Mouse (Mus musculus) hindbrain, embryonic 11.5 days (tissue): ENCODE data around the gene Ndufa12. TPM values are rescaled to one million over a fixed set of nuclear protein-coding genes. Genes with fewer than 3 reads are reported as not detected.

Experiments
- ATAC-seq: fragments of 200-750 bp; cut with Nextera tagmentation; 2 replicates; pipeline ENCODE4 v1.8.0; 2017; ENCODE audit warnings: mild to moderate bottlenecking, moderate TSS enrichment, moderate library complexity; ENCODE audit not compliant: low FRiP score
- DNase-seq: peaks from one replicate; pipeline ENCODE4 v3.0.0-alpha.2; 2015; ENCODE audit warnings: low spot score
- H3K27ac ChIP-seq: fragments of 300-500 bp; sonication (generic); 2 replicates; pipeline ENCODE4 v1.5.1; 2014; ENCODE audit warnings: mild to moderate bottlenecking, low read depth, low read length
- H3K27me3 ChIP-seq: fragments of 300-500 bp; sonication (generic); 2 replicates; pipeline ENCODE4 v1.6.1; 2014; ENCODE audit warnings: mild to moderate bottlenecking, low read length, moderate library complexity, mixed read lengths; ENCODE audit not compliant: control insufficient read depth, insufficient read depth
- H3K36me3 ChIP-seq: fragments of 300-500 bp; sonication (generic); 2 replicates; pipeline ENCODE4 v1.6.1; 2014; ENCODE audit warnings: mild to moderate bottlenecking, low read length, moderate library complexity, mixed read lengths; ENCODE audit not compliant: control insufficient read depth, insufficient read depth
- H3K4me1 ChIP-seq: fragments of 300-500 bp; sonication (generic); replicated peaks from 2 replicates; pipeline ENCODE4 v1.6.1; 2014; ENCODE audit warnings: low read length, mixed read lengths; ENCODE audit not compliant: control insufficient read depth, insufficient read depth
- H3K4me2 ChIP-seq: fragments of 300-500 bp; sonication (generic); replicated peaks from 2 replicates; pipeline ENCODE4 v1.6.1; 2014; ENCODE audit warnings: mild to moderate bottlenecking, low read depth, low read length
- H3K4me3 ChIP-seq: fragments of 300-500 bp; sonication (generic); 2 replicates; pipeline ENCODE4 v1.5.1; 2014; ENCODE audit warnings: low read depth, low read length
- H3K9ac ChIP-seq: fragments of 300-500 bp; sonication (generic); 2 replicates; pipeline ENCODE4 v1.6.1; 2014; ENCODE audit warnings: low read depth, low read length
- H3K9me3 ChIP-seq: fragments of 300-500 bp; sonication (generic); 2 replicates; pipeline ENCODE4 v1.6.1; 2016; ENCODE audit warnings: low read length; ENCODE audit not compliant: control insufficient read depth
- WGBS: fragments of 180-500 bp; shearing (Covaris S2); extraction: QIAGEN DNeasy Blood & Tissue Kit; methylation state at CpG from one replicate; pipeline ENCODE4 v1.1.7; 2014; 5-methylcytosine and 5-hydroxymethylcytosine counted together
- polyA plus RNA-seq: library from polyadenylated mRNA; unstranded; fragments of >200 nt; fragmentation: Nextera tagmentation; extraction: Ambion mirVana; gene quantifications from 2 replicates; pipeline ENCODE4 v1.2.1, GENCODE M21; 2014

Gene Ndufa12
- polyA plus RNA-seq, 1 experiment from 2014 or later = 451 TPM

DNA sequence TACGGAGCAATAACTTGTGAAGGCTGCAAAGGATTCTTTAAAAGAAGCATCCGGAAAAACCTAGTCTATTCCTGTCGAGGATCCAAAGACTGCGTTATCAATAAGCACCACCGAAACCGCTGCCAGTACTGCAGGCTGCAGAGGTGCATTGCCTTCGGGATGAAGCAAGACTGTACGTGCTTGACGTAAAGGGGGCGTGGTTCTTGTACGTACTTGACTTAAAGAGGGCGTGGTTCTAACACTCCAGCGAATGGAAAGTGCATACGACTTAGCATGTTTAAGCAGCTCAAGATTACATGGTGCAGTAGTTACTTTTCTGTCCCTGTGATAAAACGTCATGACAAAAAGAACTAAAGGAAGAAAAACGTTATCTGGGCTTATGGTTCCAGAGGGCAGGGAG is 33.1 kb upstream of the Ndufa12 start:
- WGBS = 90% methylated on average over 16 of the region's 16 CpGs
- no peak for DNase-seq
- H3K4me2 ChIP-seq = no peak overlapping the region

DNA sequence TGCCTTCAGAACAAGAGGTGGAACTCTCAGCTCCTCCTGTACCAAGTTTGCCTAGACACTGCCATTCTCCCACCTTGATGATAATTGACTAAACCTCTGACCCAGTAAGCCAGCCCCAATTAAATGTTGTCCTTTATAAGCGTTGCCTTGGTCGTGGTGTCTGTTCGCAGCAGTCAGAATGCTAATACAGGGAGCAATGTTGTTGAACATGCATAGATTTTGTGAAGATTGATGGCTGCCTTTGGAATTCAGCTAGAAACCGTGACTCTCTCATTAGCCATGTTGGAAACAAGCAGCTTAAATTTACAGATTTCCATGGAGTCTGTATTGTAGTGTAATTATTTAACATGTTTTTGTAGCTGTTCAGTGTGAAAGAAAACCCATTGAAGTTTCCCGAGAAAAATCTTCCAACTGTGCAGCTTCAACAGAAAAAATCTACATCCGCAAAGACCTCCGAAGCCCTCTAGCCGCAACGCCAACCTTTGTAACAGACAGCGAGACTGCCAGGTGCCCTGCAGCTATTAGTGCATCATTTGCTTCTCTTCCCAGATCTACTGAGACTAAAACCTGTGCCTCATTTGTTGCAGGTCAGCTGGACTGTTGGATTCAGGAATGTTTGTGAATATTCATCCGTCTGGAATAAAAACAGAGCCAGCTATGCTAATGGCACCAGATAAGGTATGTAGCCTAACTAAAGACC is 31.3 kb upstream of the Ndufa12 start:
- 72% methylated on average over 11 of the region's 11 CpGs for WGBS
- Histone ChIP-seq H3K4me1 (no peaks in the 10 kb centered on the region), H3K36me3 (peaks cover 10% of the 10 kb centered on the region; the same call in 1 of the 2 replicates), H3K4me2 (no peak overlapping the region), H3K27ac (no peak overlapping the region), H3K27me3 (no peaks in the 10 kb centered on the region), H3K9ac (no peak overlapping the region), H3K4me3 (no peak overlapping the region), H3K9me3 (no peaks in the 10 kb centered on the region)
- DNase-seq = no peak
- peak; percentile 40 for ATAC-seq

More for the DNA sequence above, 33.1 kb upstream of the Ndufa12 start:
- peaks cover 10% of the 10 kb centered on the region; the same call in 1 of the 2 replicates for H3K36me3 ChIP-seq
- H3K4me3 ChIP-seq = no peak overlapping the region
- no peaks in the 10 kb centered on the region for H3K27me3 ChIP-seq
- no peak overlapping the region for H3K9ac ChIP-seq
- H3K27ac ChIP-seq = no peak overlapping the region
- no peaks in the 10 kb centered on the region for H3K9me3 ChIP-seq
- H3K4me1 ChIP-seq = no peaks in the 10 kb centered on the region
- ATAC-seq = no peak

DNA sequence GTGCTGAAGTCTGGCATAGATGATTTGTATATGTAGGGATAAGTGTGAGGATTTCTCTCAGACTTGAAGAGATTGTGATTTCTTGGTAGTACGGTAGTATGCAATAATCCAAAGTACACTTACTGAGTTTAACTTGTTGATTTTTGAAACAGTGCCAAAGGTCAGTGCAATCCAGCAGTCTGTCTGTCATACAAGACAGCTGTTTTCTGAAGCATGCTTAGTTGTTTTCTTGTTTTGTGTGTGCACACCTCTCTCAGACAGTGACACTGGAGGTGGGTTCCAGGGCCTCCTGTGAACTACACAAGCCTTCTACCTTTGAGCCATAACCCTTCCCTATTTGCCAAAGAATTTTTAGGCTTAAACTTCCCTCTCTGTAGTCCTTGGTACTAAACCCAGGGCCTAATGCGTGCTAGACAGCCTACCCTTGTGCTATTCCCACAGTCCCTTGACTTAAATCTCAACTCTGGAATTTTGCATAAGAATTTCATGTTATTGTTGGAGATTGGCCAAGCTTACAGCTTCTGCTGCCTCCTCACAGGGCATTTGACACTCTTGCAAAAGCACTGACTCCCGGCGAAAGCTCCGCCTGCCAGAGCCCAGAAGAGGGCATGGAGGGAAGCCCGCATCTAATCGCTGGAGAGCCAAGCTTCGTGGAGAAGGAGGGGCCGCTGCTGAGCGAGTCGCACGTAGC is 26.9 kb upstream of the Ndufa12 start:
- 42% methylated on average over 12 of the region's 12 CpGs for WGBS
- H3K4me2 ChIP-seq = no peak overlapping the region
- peaks cover 10% of the 10 kb centered on the region; the same call in 1 of the 2 replicates for H3K36me3 ChIP-seq
- DNase-seq = peak; percentile 32
- H3K9ac ChIP-seq = no peak overlapping the region
- H3K9me3 ChIP-seq = no peaks in the 10 kb centered on the region
- no peak for ATAC-seq
- no peaks in the 10 kb centered on the region for H3K27me3 ChIP-seq
- no peaks in the 10 kb centered on the region; the same call in 1 of the 2 replicates for H3K4me1 ChIP-seq
- H3K27ac ChIP-seq = no peak overlapping the region
- no peak overlapping the region for H3K4me3 ChIP-seq

DNA sequence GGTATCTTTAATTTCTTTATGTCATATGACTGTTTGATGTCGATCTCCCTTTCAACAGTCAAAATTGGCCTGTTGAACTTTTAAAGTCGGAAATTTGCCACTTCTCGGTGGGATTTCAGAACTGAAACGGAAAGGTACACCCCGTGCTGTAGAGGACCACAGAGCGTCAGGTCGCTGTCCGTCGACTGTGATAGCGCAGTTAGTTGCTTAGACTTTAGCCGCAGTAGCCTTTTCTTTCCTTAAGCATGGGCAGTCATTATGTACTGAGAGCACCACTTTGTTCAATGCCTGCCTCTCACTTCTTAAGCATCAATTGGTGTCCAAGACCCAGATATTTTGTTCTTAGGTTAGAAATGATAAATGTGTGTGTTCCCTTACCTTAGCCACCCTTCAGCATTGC is 26.4 kb upstream of the Ndufa12 start:
- peaks cover 10% of the 10 kb centered on the region; the same call in 1 of the 2 replicates for H3K36me3 ChIP-seq
- ATAC-seq = no peak
- H3K27me3 ChIP-seq = no peaks in the 10 kb centered on the region
- H3K9ac ChIP-seq = no peak overlapping the region
- H3K4me1 ChIP-seq = no peaks in the 10 kb centered on the region; the same call in 1 of the 2 replicates
- H3K9me3 ChIP-seq = no peaks in the 10 kb centered on the region
- WGBS = 65% methylated on average over 11 of the region's 11 CpGs
- DNase-seq = no peak
- no peak overlapping the region for H3K4me2 ChIP-seq
- no peak overlapping the region for H3K27ac ChIP-seq
- no peak overlapping the region for H3K4me3 ChIP-seq

DNA sequence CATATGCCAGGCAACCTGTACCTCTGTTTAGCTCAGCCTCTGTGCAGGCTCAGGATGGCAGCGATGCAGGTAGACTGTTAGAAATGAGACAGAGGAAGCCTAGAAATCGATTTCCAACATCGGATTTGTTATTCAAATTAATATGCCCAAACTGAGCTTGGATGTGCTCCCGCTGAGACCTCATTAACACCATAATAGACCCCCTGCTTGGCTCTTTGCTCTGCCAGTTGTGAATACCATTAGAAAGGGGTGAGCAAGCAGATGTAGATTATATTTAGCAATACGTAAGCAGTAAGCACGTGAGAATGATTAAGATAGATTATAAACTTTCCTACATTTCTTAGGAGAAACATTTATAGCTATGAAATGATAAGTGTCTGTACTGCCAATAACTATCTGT is 25.8 kb upstream of the Ndufa12 start:
- ATAC-seq = no peak
- Histone ChIP-seq H3K4me2 (no peak overlapping the region), H3K9ac (no peak overlapping the region), H3K36me3 (peaks cover 10% of the 10 kb centered on the region; the same call in 1 of the 2 replicates), H3K9me3 (no peaks in the 10 kb centered on the region), H3K27ac (no peak overlapping the region), H3K27me3 (no peaks in the 10 kb centered on the region), H3K4me1 (no peaks in the 10 kb centered on the region; the same call in 1 of the 2 replicates), H3K4me3 (no peak overlapping the region)
- 40% methylated on average over 6 of the region's 6 CpGs for WGBS
- peak; percentile 43 for DNase-seq

DNA sequence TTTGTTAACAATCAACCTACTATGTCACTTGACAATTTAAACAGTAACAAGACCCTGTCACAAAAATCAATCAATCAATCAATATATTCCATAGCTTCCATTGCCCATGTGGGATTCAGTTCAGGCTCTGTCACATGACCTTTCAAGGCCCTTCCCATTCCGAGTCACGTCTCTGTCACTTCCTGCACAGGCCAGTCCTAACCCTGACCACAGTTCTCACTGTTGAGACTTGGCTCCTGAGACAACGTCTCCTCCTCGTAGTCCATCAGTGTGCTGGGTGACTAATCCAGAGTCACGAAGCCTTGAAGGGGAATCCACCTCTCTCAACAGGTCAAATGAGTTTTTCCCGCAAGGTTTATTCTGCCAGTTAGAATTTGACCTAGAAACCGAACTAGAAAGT is 23.9 kb upstream of the Ndufa12 start:
- 86% methylated on average over 7 of the region's 7 CpGs for WGBS
- H3K4me1 ChIP-seq = no peaks in the 10 kb centered on the region; the same call in 1 of the 2 replicates
- no peaks in the 10 kb centered on the region for H3K27me3 ChIP-seq
- no peak overlapping the region for H3K4me3 ChIP-seq
- H3K9me3 ChIP-seq = no peaks in the 10 kb centered on the region
- H3K4me2 ChIP-seq = no peak overlapping the region
- DNase-seq = no peak
- ATAC-seq = no peak
- H3K36me3 ChIP-seq = peaks cover 4% of the 10 kb centered on the region; the same call in 1 of the 2 replicates
- no peak overlapping the region for H3K27ac ChIP-seq
- H3K9ac ChIP-seq = no peak overlapping the region

DNA sequence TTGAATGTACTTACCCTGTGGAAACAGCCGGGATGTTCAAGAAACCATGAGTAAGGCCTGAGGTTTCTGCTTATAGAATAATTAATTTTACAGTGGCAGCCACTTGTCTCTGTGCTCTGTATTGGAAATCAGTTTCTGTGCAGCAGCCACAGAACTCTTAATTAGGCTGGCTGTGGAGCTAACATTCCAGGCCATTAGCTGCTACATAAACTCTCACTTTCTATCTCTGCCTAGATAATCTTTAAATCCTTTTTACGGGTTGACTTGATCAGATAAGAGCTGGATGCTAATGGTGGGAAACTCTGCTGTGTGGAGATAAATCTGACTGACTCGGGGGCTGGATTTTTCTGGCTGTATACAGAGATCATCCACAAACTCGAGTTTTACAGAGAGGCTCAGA is 15.3 kb upstream of the Ndufa12 start:
- H3K27ac ChIP-seq = no peak overlapping the region
- no peaks in the 10 kb centered on the region for H3K36me3 ChIP-seq
- H3K4me3 ChIP-seq = no peak overlapping the region
- DNase-seq (no peak), ATAC-seq (no peak)
- no peaks in the 10 kb centered on the region for H3K9me3 ChIP-seq
- no peak overlapping the region for H3K9ac ChIP-seq
- no peak overlapping the region for H3K4me2 ChIP-seq
- no peaks in the 10 kb centered on the region for H3K4me1 ChIP-seq
- H3K27me3 ChIP-seq = no peaks in the 10 kb centered on the region
- 69% methylated on average over 4 of the region's 4 CpGs for WGBS

DNA sequence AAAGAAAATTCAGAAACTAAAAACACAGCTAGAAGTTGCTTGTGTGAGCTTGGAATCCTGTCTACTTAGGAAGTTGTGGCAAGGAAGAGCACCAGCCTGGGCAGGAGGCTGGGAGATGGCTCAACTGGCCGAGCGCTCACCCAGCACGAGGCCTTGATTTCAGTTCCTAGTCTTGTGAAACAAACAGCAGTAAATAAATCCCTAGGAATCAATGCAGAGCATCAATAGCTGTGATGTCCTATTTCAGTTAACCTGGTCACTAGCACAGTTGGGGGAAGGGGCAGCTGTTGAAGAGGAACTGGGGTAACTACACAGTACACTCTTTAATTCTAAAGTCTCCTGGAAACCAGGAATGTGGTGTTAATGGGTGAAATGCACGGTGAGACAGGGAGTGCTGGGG is 6.5 kb downstream of the Ndufa12 start:
- H3K36me3 ChIP-seq = peaks cover 7% of the 10 kb centered on the region; the same call in 1 of the 2 replicates
- ATAC-seq = no peak
- 94% methylated on average over 4 of the region's 4 CpGs for WGBS

More for the DNA sequence above, 6.5 kb downstream of the Ndufa12 start:
- Histone ChIP-seq H3K27ac (no peak overlapping the region), H3K4me1 (no peaks in the 10 kb centered on the region), H3K9me3 (no peaks in the 10 kb centered on the region), H3K4me2 (no peak overlapping the region), H3K9ac (no peak overlapping the region), H3K27me3 (no peaks in the 10 kb centered on the region), H3K4me3 (no peak overlapping the region)
- no peak for DNase-seq
